Mouse (Mus musculus): ENCODE data around the gene Tmem156. TPM values are rescaled to one million over a fixed set of nuclear protein-coding genes. Genes with fewer than 3 reads are reported as not detected.

The Tmem156 gene
- polyA plus RNA-seq, 1 experiment from 2014 or later, result 0.18 TPM

- H3K4me3 ChIP-seq (replicated peaks; ENCODE audit: low read depth, low read length), result no peak overlapping the region
- H3K27ac ChIP-seq, result peak overlapping the region; percentile 86
- ATAC-seq (replicated peaks; ENCODE audit: low FRiP score, low read depth) (no peak; the same call in 1 of the 2 replicates), DNase-seq (ENCODE audit: low spot score) (no peak)
- no peaks in the 10 kb centered on the region for H3K9me3 ChIP-seq (replicated peaks; ENCODE audit: low read length)
- H3K36me3 ChIP-seq (ENCODE audit: insufficient read depth, low read length), result 0 out of 2 replicates have a peak, but pooled peaks cover 12% of the 10 kb centered on the region
- no peak overlapping the region for H3K9ac ChIP-seq (ENCODE audit: low read depth, low read length)
- no peaks in the 10 kb centered on the region for H3K27me3 ChIP-seq (ENCODE audit: insufficient read depth, low read length)
- WGBS, result 68% methylated on average over 9 of the region's 9 CpGs
- H3K4me2 ChIP-seq (ENCODE audit: low read length), result peak overlapping the region; percentile 34
- 0 out of 2 replicates have a peak, but pooled peaks cover 4% of the 10 kb centered on the region for H3K4me1 ChIP-seq (replicated peaks; ENCODE audit: insufficient read depth, low read length)
- no peak for TF ChIP-seq CTCF (IDR thresholded peaks at IDR 0.05; ENCODE audit: low read depth)
These were observed 53.6 kb downstream of the Tmem156 start for GRCm38 (mm10) chr5:65038305-65038704.

GRCm38 (mm10) chr5:65036597-65036996 lies 55.3 kb downstream of the Tmem156 start:
- H3K9ac ChIP-seq (ENCODE audit: low read depth, low read length), result no peak overlapping the region
- H3K4me1 ChIP-seq (replicated peaks; ENCODE audit: insufficient read depth, low read length), result 0 out of 2 replicates have a peak, but pooled peaks cover 4% of the 10 kb centered on the region
- H3K27ac ChIP-seq, result no peak overlapping the region
- no peak overlapping the region for H3K4me3 ChIP-seq (replicated peaks; ENCODE audit: low read depth, low read length)
- H3K9me3 ChIP-seq (replicated peaks; ENCODE audit: low read length), result no peaks in the 10 kb centered on the region
- WGBS, result 76% methylated on average over 13 of the region's 13 CpGs
- no peak for TF ChIP-seq CTCF (IDR thresholded peaks at IDR 0.05; ENCODE audit: low read depth)
- ATAC-seq (replicated peaks; ENCODE audit: low FRiP score, low read depth) (no peak), DNase-seq (ENCODE audit: low spot score) (no peak)
- 0 out of 2 replicates have a peak, but pooled peaks cover 10% of the 10 kb centered on the region for H3K36me3 ChIP-seq (ENCODE audit: insufficient read depth, low read length)
- no peak overlapping the region for H3K4me2 ChIP-seq (ENCODE audit: low read length)
- H3K27me3 ChIP-seq (ENCODE audit: insufficient read depth, low read length), result no peaks in the 10 kb centered on the region

GRCm38 (mm10) chr5:65028019-65028418 lies 63.9 kb downstream of the Tmem156 start:
- Histone ChIP-seq H3K4me1 (replicated peaks; ENCODE audit: insufficient read depth, low read length) (no peaks in the 10 kb centered on the region), H3K4me2 (ENCODE audit: low read length) (no peak overlapping the region), H3K36me3 (ENCODE audit: insufficient read depth, low read length) (0 out of 2 replicates have a peak, but pooled peaks cover 11% of the 10 kb centered on the region), H3K9ac (ENCODE audit: low read depth, low read length) (no peak overlapping the region), H3K27me3 (ENCODE audit: insufficient read depth, low read length) (no peaks in the 10 kb centered on the region), H3K4me3 (replicated peaks; ENCODE audit: low read depth, low read length) (no peak overlapping the region), H3K9me3 (replicated peaks; ENCODE audit: low read length) (no peaks in the 10 kb centered on the region), H3K27ac (no peak overlapping the region)
- WGBS, result 51% methylated on average over 9 of the region's 9 CpGs
- TF ChIP-seq CTCF (IDR thresholded peaks at IDR 0.05; ENCODE audit: low read depth), result no peak
- ATAC-seq (replicated peaks; ENCODE audit: low FRiP score, low read depth), result no peak
- DNase-seq (ENCODE audit: low spot score), result no peak

DNA sequence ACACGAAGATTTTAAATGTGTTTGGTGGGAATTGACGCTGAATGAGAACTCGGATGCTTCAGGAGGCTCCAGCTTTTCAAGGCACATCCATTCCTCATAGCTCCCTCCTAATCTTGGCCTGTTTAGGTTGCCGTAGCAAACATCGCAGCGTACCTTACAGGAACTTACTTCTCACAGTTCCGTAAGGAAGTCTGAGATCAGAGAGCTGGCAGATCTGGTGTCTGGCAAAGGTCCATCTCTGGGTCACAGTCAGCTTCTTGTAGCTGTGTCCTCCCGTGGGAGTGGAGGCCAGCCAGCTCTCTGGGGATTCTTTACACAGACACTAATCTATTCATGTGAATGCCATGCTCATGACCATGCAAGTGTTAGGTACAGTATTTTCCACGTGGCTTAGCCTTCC lies 65.2 kb downstream of the Tmem156 start:
- Histone ChIP-seq H3K4me1 (replicated peaks; ENCODE audit: insufficient read depth, low read length) (no peaks in the 10 kb centered on the region), H3K27me3 (ENCODE audit: insufficient read depth, low read length) (no peaks in the 10 kb centered on the region), H3K9me3 (replicated peaks; ENCODE audit: low read length) (no peaks in the 10 kb centered on the region), H3K4me3 (replicated peaks; ENCODE audit: low read depth, low read length) (no peak overlapping the region), H3K9ac (ENCODE audit: low read depth, low read length) (no peak overlapping the region), H3K36me3 (ENCODE audit: insufficient read depth, low read length) (peaks cover 16% of the 10 kb centered on the region), H3K27ac (no peak overlapping the region), H3K4me2 (ENCODE audit: low read length) (no peak overlapping the region)
- no peak for TF ChIP-seq CTCF (IDR thresholded peaks at IDR 0.05; ENCODE audit: low read depth)
- DNase-seq (ENCODE audit: low spot score) (no peak), ATAC-seq (replicated peaks; ENCODE audit: low FRiP score, low read depth) (no peak)
- 66% methylated on average over 9 of the region's 9 CpGs for WGBS

DNA sequence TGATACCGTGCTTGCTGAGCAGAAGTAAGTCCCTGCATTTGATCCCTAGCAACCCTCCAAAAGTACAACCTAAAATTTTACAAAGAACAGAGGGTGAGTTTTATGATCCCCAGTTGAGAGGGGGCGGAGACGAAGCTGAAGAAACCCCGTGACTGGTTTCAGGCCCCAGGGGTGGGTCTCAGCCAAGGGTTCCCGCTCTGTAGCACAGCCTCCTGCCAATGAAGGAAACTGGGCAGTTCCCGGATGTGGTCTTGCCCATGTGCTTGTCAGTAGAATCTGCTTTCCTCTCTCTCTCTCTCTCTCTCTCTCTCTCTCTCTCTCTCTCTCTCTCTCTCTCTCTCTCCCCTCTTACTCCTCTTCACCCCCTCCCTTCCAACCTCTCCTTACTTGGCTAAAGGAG lies 66.0 kb downstream of the Tmem156 start:
- no peaks in the 10 kb centered on the region for H3K4me1 ChIP-seq (replicated peaks; ENCODE audit: insufficient read depth, low read length)
- WGBS, result 55% methylated on average over 6 of the region's 6 CpGs
- no peak overlapping the region for H3K4me3 ChIP-seq (replicated peaks; ENCODE audit: low read depth, low read length)
- no peaks in the 10 kb centered on the region for H3K9me3 ChIP-seq (replicated peaks; ENCODE audit: low read length)
- no peak for DNase-seq (ENCODE audit: low spot score)
- no peaks in the 10 kb centered on the region for H3K27me3 ChIP-seq (ENCODE audit: insufficient read depth, low read length)
- H3K27ac ChIP-seq, result no peak overlapping the region
- ATAC-seq (replicated peaks; ENCODE audit: low FRiP score, low read depth), result no peak
- TF ChIP-seq CTCF (IDR thresholded peaks at IDR 0.05; ENCODE audit: low read depth), result no peak
- no peak overlapping the region for H3K9ac ChIP-seq (ENCODE audit: low read depth, low read length)
- H3K4me2 ChIP-seq (ENCODE audit: low read length), result no peak overlapping the region
- H3K36me3 ChIP-seq (ENCODE audit: insufficient read depth, low read length), result peaks cover 16% of the 10 kb centered on the region

- no peaks in the 10 kb centered on the region for H3K4me1 ChIP-seq (replicated peaks; ENCODE audit: insufficient read depth, low read length)
- H3K9ac ChIP-seq (ENCODE audit: low read depth, low read length), result no peak overlapping the region
- H3K36me3 ChIP-seq (ENCODE audit: insufficient read depth, low read length), result peaks cover 10% of the 10 kb centered on the region
- 92% methylated on average over 2 of the region's 2 CpGs for WGBS
- TF ChIP-seq CTCF (IDR thresholded peaks at IDR 0.05; ENCODE audit: low read depth), result no peak
- H3K4me2 ChIP-seq (ENCODE audit: low read length), result no peak overlapping the region
- no peak overlapping the region for H3K27ac ChIP-seq
- ATAC-seq (replicated peaks; ENCODE audit: low FRiP score, low read depth), result no peak
- H3K27me3 ChIP-seq (ENCODE audit: insufficient read depth, low read length), result no peaks in the 10 kb centered on the region
- H3K4me3 ChIP-seq (replicated peaks; ENCODE audit: low read depth, low read length), result no peak overlapping the region
- DNase-seq (ENCODE audit: low spot score), result no peak
- H3K9me3 ChIP-seq (replicated peaks; ENCODE audit: low read length), result no peaks in the 10 kb centered on the region
These were observed 67.3 kb downstream of the Tmem156 start for GRCm38 (mm10) chr5:65024641-65025040.

GRCm38 (mm10) chr5:65022006-65022405 lies 69.9 kb downstream of the Tmem156 start:
- Histone ChIP-seq H3K4me1 (replicated peaks; ENCODE audit: insufficient read depth, low read length) (no peaks in the 10 kb centered on the region), H3K4me2 (ENCODE audit: low read length) (no peak overlapping the region), H3K36me3 (ENCODE audit: insufficient read depth, low read length) (peaks cover 10% of the 10 kb centered on the region), H3K9ac (ENCODE audit: low read depth, low read length) (no peak overlapping the region), H3K27ac (no peak overlapping the region), H3K27me3 (ENCODE audit: insufficient read depth, low read length) (no peaks in the 10 kb centered on the region), H3K9me3 (replicated peaks; ENCODE audit: low read length) (no peaks in the 10 kb centered on the region), H3K4me3 (replicated peaks; ENCODE audit: low read depth, low read length) (no peak overlapping the region)
- TF ChIP-seq CTCF (IDR thresholded peaks at IDR 0.05; ENCODE audit: low read depth), result no peak
- ATAC-seq (replicated peaks; ENCODE audit: low FRiP score, low read depth) (no peak), DNase-seq (ENCODE audit: low spot score) (no peak)
- 92% methylated on average over 4 of the region's 4 CpGs for WGBS
